Mouse (Mus musculus): ENCODE measurements at regions not wholly inside any gene's neighbourhood (a gene's known extent, or its start where the extent isn't known, plus 50 kb on each side); places are given as distances from the start of the nearest gene placed in this dataset.

- no peaks in the 10 kb centered on the region for H3K36me3 ChIP-seq
- H3K4me2 ChIP-seq (replicated peaks), result no peak overlapping the region
- H3K27ac ChIP-seq, result no peak overlapping the region
- 74% methylated on average over 11 of the region's 11 CpGs for WGBS
- H3K27me3 ChIP-seq, result no peaks in the 10 kb centered on the region
- H3K4me3 ChIP-seq (replicated peaks), result no peak overlapping the region
- H3K9me3 ChIP-seq, result no peaks in the 10 kb centered on the region
- no peak for ATAC-seq
- no peaks in the 10 kb centered on the region for H3K4me1 ChIP-seq (replicated peaks)
- H3K9ac ChIP-seq (replicated peaks), result no peak overlapping the region
These were observed 60.5 kb downstream of the Sec61b start for GRCm38 (mm10) chr4:47534959-47535358.

- no peaks in the 10 kb centered on the region for H3K4me1 ChIP-seq (replicated peaks)
- no peak overlapping the region for H3K4me3 ChIP-seq (replicated peaks)
- H3K9ac ChIP-seq (replicated peaks), result no peak overlapping the region
- 82% methylated on average over 3 of the region's 3 CpGs for WGBS
- H3K27me3 ChIP-seq, result no peaks in the 10 kb centered on the region
- no peak overlapping the region for H3K4me2 ChIP-seq (replicated peaks)
- H3K9me3 ChIP-seq, result 0 out of 2 replicates have a peak, but pooled peaks cover 2% of the 10 kb centered on the region
- no peak overlapping the region for H3K27ac ChIP-seq
- no peaks in the 10 kb centered on the region for H3K36me3 ChIP-seq
- ATAC-seq, result no peak
These were observed 93.2 kb downstream of the Sec61b start for GRCm38 (mm10) chr4:47567694-47568093.

- Histone ChIP-seq H3K36me3 (no peaks in the 10 kb centered on the region), H3K4me3 (replicated peaks) (no peak overlapping the region), H3K9ac (replicated peaks) (no peak overlapping the region), H3K27me3 (no peaks in the 10 kb centered on the region), H3K4me1 (replicated peaks) (no peaks in the 10 kb centered on the region), H3K9me3 (no peaks in the 10 kb centered on the region), H3K27ac (no peak overlapping the region), H3K4me2 (replicated peaks) (no peak overlapping the region)
- WGBS, result 90% methylated on average over 5 of the region's 5 CpGs
- ATAC-seq, result no peak
These were observed 96.4 kb downstream of the Sec61b start for GRCm38 (mm10) chr4:47570846-47571245.

GRCm38 (mm10) chr4:47576011-47576410 lies 101.6 kb downstream of the Sec61b start:
- no peaks in the 10 kb centered on the region for H3K4me1 ChIP-seq (replicated peaks)
- H3K9ac ChIP-seq (replicated peaks), result no peak overlapping the region
- WGBS, result 88% methylated on average over 4 of the region's 4 CpGs
- H3K27me3 ChIP-seq, result no peaks in the 10 kb centered on the region
- H3K9me3 ChIP-seq, result no peaks in the 10 kb centered on the region
- no peak overlapping the region for H3K4me2 ChIP-seq (replicated peaks)
- no peaks in the 10 kb centered on the region for H3K36me3 ChIP-seq
- H3K27ac ChIP-seq, result no peak overlapping the region
- no peak for ATAC-seq
- H3K4me3 ChIP-seq (replicated peaks), result no peak overlapping the region

- Histone ChIP-seq H3K36me3 (no peaks in the 10 kb centered on the region), H3K9me3 (no peaks in the 10 kb centered on the region), H3K4me3 (replicated peaks) (no peak overlapping the region), H3K4me1 (replicated peaks) (no peaks in the 10 kb centered on the region), H3K9ac (replicated peaks) (no peak overlapping the region), H3K27me3 (no peaks in the 10 kb centered on the region), H3K27ac (no peak overlapping the region), H3K4me2 (replicated peaks) (no peak overlapping the region)
- ATAC-seq, result no peak
- WGBS, result 93% methylated on average over 3 of the region's 3 CpGs
These were observed 103.0 kb downstream of the Sec61b start for GRCm38 (mm10) chr4:47577490-47577889.

GRCm38 (mm10) chr4:47578637-47579036 lies 104.2 kb downstream of the Sec61b start:
- no peak for ATAC-seq
- no peak overlapping the region for H3K27ac ChIP-seq
- 92% methylated on average over 10 of the region's 10 CpGs for WGBS

GRCm38 (mm10) chr4:47580556-47580955 lies 106.1 kb downstream of the Sec61b start:
- H3K36me3 ChIP-seq, result no peaks in the 10 kb centered on the region
- H3K27me3 ChIP-seq, result no peaks in the 10 kb centered on the region
- no peaks in the 10 kb centered on the region for H3K4me1 ChIP-seq (replicated peaks)
- H3K27ac ChIP-seq, result no peak overlapping the region
- no peak overlapping the region for H3K4me3 ChIP-seq (replicated peaks)
- WGBS, result 95% methylated on average over 5 of the region's 5 CpGs
- H3K9ac ChIP-seq (replicated peaks), result no peak overlapping the region
- H3K9me3 ChIP-seq, result no peaks in the 10 kb centered on the region
- no peak for ATAC-seq
- no peak overlapping the region for H3K4me2 ChIP-seq (replicated peaks)

More at GRCm38 (mm10) chr4:47578637-47579036, 104.2 kb downstream of the Sec61b start:
- H3K4me1 ChIP-seq (replicated peaks), result no peaks in the 10 kb centered on the region
- no peak overlapping the region for H3K9ac ChIP-seq (replicated peaks)
- H3K4me2 ChIP-seq (replicated peaks), result no peak overlapping the region
- H3K9me3 ChIP-seq, result no peaks in the 10 kb centered on the region
- no peaks in the 10 kb centered on the region for H3K36me3 ChIP-seq
- H3K27me3 ChIP-seq, result no peaks in the 10 kb centered on the region
- no peak overlapping the region for H3K4me3 ChIP-seq (replicated peaks)

GRCm38 (mm10) chr4:47587256-47587655 lies 112.8 kb downstream of the Sec61b start:
- WGBS, result 81% methylated on average over 5 of the region's 5 CpGs
- H3K9me3 ChIP-seq, result no peaks in the 10 kb centered on the region
- H3K9ac ChIP-seq (replicated peaks), result no peak overlapping the region
- H3K4me3 ChIP-seq (replicated peaks), result no peak overlapping the region
- H3K27me3 ChIP-seq, result no peaks in the 10 kb centered on the region
- H3K27ac ChIP-seq, result no peak overlapping the region
- no peak overlapping the region for H3K4me2 ChIP-seq (replicated peaks)
- no peaks in the 10 kb centered on the region for H3K4me1 ChIP-seq (replicated peaks)
- no peak for ATAC-seq
- no peaks in the 10 kb centered on the region for H3K36me3 ChIP-seq

- 93% methylated on average over 11 of the region's 11 CpGs for WGBS
- Histone ChIP-seq H3K9ac (replicated peaks) (no peak overlapping the region), H3K4me1 (replicated peaks) (no peaks in the 10 kb centered on the region), H3K4me3 (replicated peaks) (no peak overlapping the region), H3K27me3 (no peaks in the 10 kb centered on the region), H3K9me3 (no peaks in the 10 kb centered on the region), H3K36me3 (no peaks in the 10 kb centered on the region), H3K4me2 (replicated peaks) (no peak overlapping the region), H3K27ac (no peak overlapping the region)
- ATAC-seq, result no peak
These were observed 118.0 kb downstream of the Sec61b start for GRCm38 (mm10) chr4:47592271-47592986.

GRCm38 (mm10) chr4:47593155-47593554 lies 118.7 kb downstream of the Sec61b start:
- Histone ChIP-seq H3K27me3 (no peaks in the 10 kb centered on the region), H3K4me2 (replicated peaks) (no peak overlapping the region), H3K27ac (no peak overlapping the region), H3K4me1 (replicated peaks) (no peaks in the 10 kb centered on the region), H3K9ac (replicated peaks) (no peak overlapping the region), H3K9me3 (no peaks in the 10 kb centered on the region), H3K4me3 (replicated peaks) (no peak overlapping the region), H3K36me3 (no peaks in the 10 kb centered on the region)
- ATAC-seq, result no peak
- 60% methylated on average over 7 of the region's 7 CpGs for WGBS

GRCm38 (mm10) chr4:47594171-47594570 lies 119.7 kb downstream of the Sec61b start:
- no peak for ATAC-seq
- H3K36me3 ChIP-seq, result no peaks in the 10 kb centered on the region
- no peak overlapping the region for H3K4me3 ChIP-seq (replicated peaks)
- no peak overlapping the region for H3K9ac ChIP-seq (replicated peaks)
- no peak overlapping the region for H3K4me2 ChIP-seq (replicated peaks)
- H3K4me1 ChIP-seq (replicated peaks), result no peaks in the 10 kb centered on the region
- H3K27ac ChIP-seq, result no peak overlapping the region
- no peaks in the 10 kb centered on the region for H3K9me3 ChIP-seq
- WGBS, result 71% methylated on average over 6 of the region's 6 CpGs
- H3K27me3 ChIP-seq, result no peaks in the 10 kb centered on the region

GRCm38 (mm10) chr4:47595841-47596240 lies 121.4 kb downstream of the Sec61b start:
- Histone ChIP-seq H3K9ac (replicated peaks) (no peak overlapping the region), H3K27me3 (no peaks in the 10 kb centered on the region), H3K9me3 (no peaks in the 10 kb centered on the region), H3K4me1 (replicated peaks) (no peaks in the 10 kb centered on the region), H3K36me3 (no peaks in the 10 kb centered on the region), H3K4me3 (replicated peaks) (no peak overlapping the region), H3K4me2 (replicated peaks) (no peak overlapping the region), H3K27ac (no peak overlapping the region)
- 84% methylated on average over 10 of the region's 10 CpGs for whole genome bisulfite sequencing
- ATAC-seq, result no peak

- Histone ChIP-seq H3K27ac (no peak overlapping the region), H3K4me3 (replicated peaks) (no peak overlapping the region), H3K27me3 (no peaks in the 10 kb centered on the region), H3K9ac (replicated peaks) (no peak overlapping the region), H3K4me1 (replicated peaks) (no peaks in the 10 kb centered on the region), H3K9me3 (no peaks in the 10 kb centered on the region), H3K36me3 (no peaks in the 10 kb centered on the region), H3K4me2 (replicated peaks) (no peak overlapping the region)
- no peak for ATAC-seq
- 60% methylated on average over 7 of the region's 7 CpGs for WGBS
These were observed 123.1 kb downstream of the Sec61b start for GRCm38 (mm10) chr4:47597586-47597985.
